Mouse (Mus musculus): ENCODE measurements at regions not wholly inside any gene's neighbourhood (a gene's known extent, or its start where the extent isn't known, plus 50 kb on each side); places are given as distances from the start of the nearest gene placed in this dataset.

- no peak for TF ChIP-seq POLR2A (IDR thresholded peaks at IDR 0.05; ENCODE audit: low read depth, low read length)
- TF ChIP-seq CTCF (IDR thresholded peaks at IDR 0.05; ENCODE audit: extremely low read depth, insufficient read depth, insufficient read length, insufficient replicate concordance), result no peak
Measured at GRCm38 (mm10) chr2:168414110-168414872, 132.8 kb upstream of the Kcng1 start.
